Mouse (Mus musculus) lung, embryonic 15.5 days (tissue): Measurements from ENCODE around the gene Ttc28. TPM values are rescaled to one million over a fixed set of nuclear protein-coding genes. Genes with fewer than 3 reads are reported as not detected.

Source experiments
- ATAC-seq: fragments of 200-750 bp; cut with Nextera tagmentation; 2 replicates; pipeline ENCODE4 v1.8.0; 2017; ENCODE audit warnings: moderate number of reproducible peaks, borderline replicate concordance; ENCODE audit not compliant: low FRiP score, low TSS enrichment; ENCODE audit errors: extremely low read depth
- H3K27ac ChIP-seq: fragments of 300-500 bp; sonication (generic); 2 replicates; pipeline ENCODE4 v1.5.1; 2015; ENCODE audit warnings: moderate library complexity, mild to moderate bottlenecking, inconsistent platforms
- H3K27me3 ChIP-seq: fragments of 300-500 bp; sonication (generic); 2 replicates; pipeline ENCODE4 v1.6.1; 2015; ENCODE audit warnings: inconsistent platforms
- H3K36me3 ChIP-seq: fragments of 300-500 bp; sonication (generic); 2 replicates; pipeline ENCODE4 v1.6.1; 2015; ENCODE audit warnings: inconsistent platforms
- H3K4me1 ChIP-seq: fragments of 300-500 bp; sonication (generic); 2 replicates; pipeline ENCODE4 v1.6.1; 2015; ENCODE audit warnings: inconsistent platforms
- H3K4me2 ChIP-seq: fragments of 300-500 bp; sonication (generic); 2 replicates; pipeline ENCODE4 v1.6.1; 2015; ENCODE audit warnings: inconsistent platforms, mild to moderate bottlenecking, moderate library complexity
- H3K4me3 ChIP-seq: fragments of 300-500 bp; sonication (generic); 2 replicates; pipeline ENCODE4 v1.5.1; 2015; ENCODE audit warnings: mild to moderate bottlenecking, inconsistent platforms
- H3K9ac ChIP-seq: fragments of 300-500 bp; sonication (generic); 2 replicates; pipeline ENCODE4 v1.6.1; 2015; ENCODE audit warnings: inconsistent platforms
- H3K9me3 ChIP-seq: fragments of 300-500 bp; sonication (generic); 2 replicates; pipeline ENCODE4 v1.6.1; 2016; ENCODE audit warnings: inconsistent platforms
- WGBS: fragments of 180-500 bp; shearing (Covaris S2); methylation state at CpG from one replicate; pipeline ENCODE4 v1.1.7; 2015; 5-methylcytosine and 5-hydroxymethylcytosine counted together
- polyA plus RNA-seq: library from polyadenylated mRNA; unstranded; fragments of >200 nt; fragmentation: Nextera tagmentation; extraction: Ambion mirVana; gene quantifications from 2 replicates; pipeline ENCODE4 v1.2.1, GENCODE M21; 2015

The Ttc28 gene
- polyA plus RNA-seq, 1 experiment from 2014 or later: 9.9 TPM

DNA sequence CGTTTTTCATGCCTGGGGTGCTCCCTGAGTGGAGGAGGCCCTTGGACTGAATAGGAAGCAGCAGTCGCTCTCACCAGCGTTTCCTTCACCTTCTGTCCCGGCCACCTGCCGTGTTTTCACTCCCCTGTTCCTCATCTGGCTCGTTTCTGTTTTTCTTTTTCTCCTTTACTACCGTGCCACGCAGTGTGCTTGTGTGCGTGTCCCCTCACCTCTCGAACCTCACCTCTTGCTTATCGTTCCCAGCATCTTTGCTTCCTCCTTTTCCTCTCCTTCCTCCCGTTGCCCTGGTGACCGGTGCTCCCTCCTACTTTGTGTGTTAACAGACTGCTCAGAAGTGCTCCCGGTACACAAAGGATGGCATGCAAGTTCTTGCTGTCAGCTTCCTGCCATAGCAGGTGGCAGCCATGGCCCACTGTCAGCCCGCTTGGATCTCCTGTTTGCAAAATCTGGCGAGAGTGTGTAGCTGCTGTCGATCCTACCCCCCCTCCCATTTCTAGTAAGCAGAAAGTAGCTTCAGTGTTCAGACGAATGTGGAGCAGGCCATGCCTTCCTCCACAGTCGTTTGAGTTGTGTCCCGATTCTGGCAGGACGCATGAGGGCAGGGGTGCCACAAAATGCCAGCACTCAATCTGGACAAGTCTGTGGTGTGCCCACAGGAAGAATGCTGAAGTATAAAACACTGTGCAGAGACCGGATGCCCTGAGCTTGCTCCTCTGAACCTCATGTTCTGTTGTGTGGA, 179.0 kb downstream of the Ttc28 start:
- Histone ChIP-seq H3K9ac (no peak overlapping the region), H3K9me3 (no peaks in the 10 kb centered on the region), H3K4me2 (no peak overlapping the region), H3K36me3 (no peaks in the 10 kb centered on the region), H3K27ac (no peak overlapping the region), H3K4me3 (no peak overlapping the region), H3K27me3 (no peaks in the 10 kb centered on the region), H3K4me1 (peaks cover 39% of the 10 kb centered on the region)
- WGBS: 52% methylated on average over 22 of the region's 22 CpGs
- no peak for ATAC-seq

GRCm38 (mm10) chr5:111059140-111059921, 179.7 kb downstream of the Ttc28 start:
- H3K4me1 ChIP-seq: peaks cover 33% of the 10 kb centered on the region
- no peak overlapping the region for H3K27ac ChIP-seq
- no peak overlapping the region for H3K4me2 ChIP-seq
- no peaks in the 10 kb centered on the region for H3K9me3 ChIP-seq
- no peak overlapping the region for H3K4me3 ChIP-seq
- no peaks in the 10 kb centered on the region for H3K36me3 ChIP-seq
- H3K27me3 ChIP-seq: no peaks in the 10 kb centered on the region
- ATAC-seq: no peak
- no peak overlapping the region for H3K9ac ChIP-seq
- WGBS: 75% methylated on average over 11 of the region's 11 CpGs

- 71% methylated on average over 6 of the region's 6 CpGs for WGBS
- Histone ChIP-seq H3K4me1 (peaks cover 24% of the 10 kb centered on the region), H3K9ac (no peak overlapping the region), H3K27me3 (no peaks in the 10 kb centered on the region), H3K27ac (no peak overlapping the region), H3K4me3 (no peak overlapping the region), H3K9me3 (no peaks in the 10 kb centered on the region), H3K4me2 (no peak overlapping the region), H3K36me3 (no peaks in the 10 kb centered on the region)
- ATAC-seq: no peak
Observed at GRCm38 (mm10) chr5:111060246-111060745, 180.7 kb downstream of the Ttc28 start.

DNA sequence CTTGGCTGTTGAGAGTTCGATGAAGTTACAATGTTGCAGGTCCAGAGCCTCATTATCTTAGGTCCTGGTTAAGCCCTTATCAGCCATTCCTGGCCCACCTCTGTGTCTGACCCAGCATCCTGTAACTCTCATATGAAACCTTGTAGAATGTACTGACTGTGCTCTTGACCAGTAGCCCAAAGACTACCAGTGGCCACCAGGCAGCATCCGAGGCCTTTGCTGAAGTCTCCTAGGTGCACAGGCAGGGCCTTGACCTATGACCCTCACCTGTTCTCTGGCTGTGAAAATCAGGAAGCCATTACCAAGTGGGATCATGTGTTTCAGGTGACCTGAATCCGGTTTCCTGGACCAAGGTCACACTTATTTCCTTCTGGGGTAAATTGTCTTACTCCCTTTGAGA, 183.6 kb downstream of the Ttc28 start:
- Histone ChIP-seq H3K9me3 (no peaks in the 10 kb centered on the region), H3K36me3 (no peaks in the 10 kb centered on the region), H3K4me1 (peaks cover 9% of the 10 kb centered on the region; the same call in 1 of the 2 replicates), H3K4me3 (no peak overlapping the region), H3K4me2 (no peak overlapping the region), H3K9ac (no peak overlapping the region), H3K27ac (no peak overlapping the region), H3K27me3 (no peaks in the 10 kb centered on the region)
- ATAC-seq: no peak
- 83% methylated on average over 3 of the region's 3 CpGs for WGBS

- no peak overlapping the region for H3K9ac ChIP-seq
- H3K4me3 ChIP-seq: no peak overlapping the region
- 67% methylated on average over 3 of the region's 3 CpGs for WGBS
- H3K36me3 ChIP-seq: no peaks in the 10 kb centered on the region
- no peak overlapping the region for H3K27ac ChIP-seq
- no peak overlapping the region for H3K4me2 ChIP-seq
- H3K27me3 ChIP-seq: no peaks in the 10 kb centered on the region
- H3K4me1 ChIP-seq: peaks cover under 1% of the 10 kb centered on the region; the same call in 1 of the 2 replicates
- no peak for ATAC-seq
- H3K9me3 ChIP-seq: no peaks in the 10 kb centered on the region
Observed at GRCm38 (mm10) chr5:111063991-111064390, 184.4 kb downstream of the Ttc28 start.

GRCm38 (mm10) chr5:111065770-111066169, 186.2 kb downstream of the Ttc28 start:
- no peak overlapping the region for H3K4me2 ChIP-seq
- H3K9me3 ChIP-seq: no peaks in the 10 kb centered on the region
- H3K36me3 ChIP-seq: no peaks in the 10 kb centered on the region
- no peaks in the 10 kb centered on the region for H3K4me1 ChIP-seq
- no peaks in the 10 kb centered on the region for H3K27me3 ChIP-seq
- no peak overlapping the region for H3K4me3 ChIP-seq
- ATAC-seq: no peak
- no peak overlapping the region for H3K9ac ChIP-seq
- WGBS: 75% methylated on average over 4 of the region's 4 CpGs
- H3K27ac ChIP-seq: no peak overlapping the region

DNA sequence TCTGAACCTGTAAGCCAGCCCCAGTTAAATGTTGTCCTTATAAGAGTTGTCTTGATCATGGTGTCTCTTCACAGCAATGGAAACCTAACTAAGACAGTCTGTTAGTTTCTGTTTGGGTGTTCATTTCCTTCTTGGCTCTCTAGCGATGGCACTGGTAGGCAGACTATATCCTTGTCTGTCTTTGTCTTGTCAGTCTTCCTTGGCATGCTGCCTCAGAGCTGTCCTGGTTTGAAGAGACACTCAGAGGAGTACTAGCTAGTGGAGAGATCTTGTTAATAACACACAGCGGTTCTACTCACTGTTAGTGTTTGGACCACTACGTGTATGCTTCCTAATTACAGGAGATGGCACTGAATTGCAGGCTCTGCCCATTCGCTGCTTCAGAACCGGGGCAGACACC, 189.9 kb downstream of the Ttc28 start:
- Histone ChIP-seq H3K4me1 (peaks cover 17% of the 10 kb centered on the region), H3K9ac (no peak overlapping the region), H3K4me2 (no peak overlapping the region), H3K9me3 (no peaks in the 10 kb centered on the region), H3K4me3 (no peak overlapping the region), H3K27ac (no peak overlapping the region), H3K36me3 (no peaks in the 10 kb centered on the region), H3K27me3 (no peaks in the 10 kb centered on the region)
- ATAC-seq: no peak
- WGBS: 76% methylated on average over 5 of the region's 5 CpGs

GRCm38 (mm10) chr5:111069931-111070330, 190.3 kb downstream of the Ttc28 start:
- Histone ChIP-seq H3K4me1 (peaks cover 17% of the 10 kb centered on the region), H3K36me3 (no peaks in the 10 kb centered on the region), H3K9me3 (no peaks in the 10 kb centered on the region), H3K9ac (no peak overlapping the region), H3K27ac (no peak overlapping the region), H3K4me3 (no peak overlapping the region), H3K4me2 (no peak overlapping the region), H3K27me3 (no peaks in the 10 kb centered on the region)
- no peak for ATAC-seq
- WGBS: 82% methylated on average over 5 of the region's 5 CpGs

DNA sequence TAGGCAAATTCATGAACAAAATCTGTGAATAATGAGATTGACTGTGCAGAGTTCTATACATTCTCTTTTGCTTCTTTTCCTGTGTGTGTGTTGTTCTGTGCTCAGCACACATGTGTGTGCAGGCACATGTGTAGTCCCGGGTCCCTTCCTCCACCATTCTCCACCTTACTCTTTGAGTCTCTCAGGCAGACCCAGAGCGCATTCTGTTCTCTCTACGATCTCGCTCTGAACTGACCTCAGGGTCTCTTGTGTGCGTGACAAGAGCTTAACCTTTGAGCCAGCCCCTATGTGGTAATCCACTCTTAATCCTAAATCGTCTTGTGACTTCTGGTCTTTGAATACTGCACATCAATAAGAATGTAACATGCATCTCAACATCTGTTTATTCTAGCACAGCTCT, 190.8 kb downstream of the Ttc28 start:
- 76% methylated on average over 6 of the region's 6 CpGs for WGBS

DNA sequence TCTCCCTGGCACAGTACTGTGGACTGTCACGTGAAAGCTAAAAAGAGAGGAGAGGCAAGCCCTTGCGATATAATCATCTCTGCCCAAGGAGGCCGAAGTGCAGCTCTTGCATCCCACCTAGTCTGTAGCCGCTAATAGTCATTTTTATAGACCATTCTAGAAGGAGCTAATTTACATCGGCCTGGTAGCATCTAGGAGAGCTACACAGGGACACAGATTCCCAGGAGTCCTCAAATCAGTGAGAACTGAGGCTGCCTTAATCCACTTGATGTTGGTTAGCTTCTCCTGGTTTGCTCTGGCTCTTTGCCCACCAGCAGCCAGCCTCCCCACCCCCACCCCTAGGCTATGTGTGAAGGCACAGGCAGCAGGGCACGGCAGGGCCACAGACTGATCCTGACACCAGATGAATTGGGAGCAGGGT, 193.7 kb downstream of the Ttc28 start:
- Histone ChIP-seq H3K9me3 (no peaks in the 10 kb centered on the region), H3K4me3 (no peak overlapping the region), H3K27me3 (no peaks in the 10 kb centered on the region), H3K9ac (no peak overlapping the region), H3K4me1 (peaks cover 17% of the 10 kb centered on the region), H3K27ac (no peak overlapping the region), H3K4me2 (no peak overlapping the region), H3K36me3 (no peaks in the 10 kb centered on the region)
- 51% methylated on average over 6 of the region's 6 CpGs for WGBS
- peak; percentile 35; the same call in 1 of the 2 replicates for ATAC-seq

More for the DNA sequence above, 190.8 kb downstream of the Ttc28 start:
- Histone ChIP-seq H3K27me3 (no peaks in the 10 kb centered on the region), H3K27ac (no peak overlapping the region), H3K9me3 (no peaks in the 10 kb centered on the region), H3K4me1 (peaks cover 17% of the 10 kb centered on the region), H3K9ac (no peak overlapping the region), H3K36me3 (no peaks in the 10 kb centered on the region), H3K4me3 (no peak overlapping the region), H3K4me2 (no peak overlapping the region)
- ATAC-seq: no peak

DNA sequence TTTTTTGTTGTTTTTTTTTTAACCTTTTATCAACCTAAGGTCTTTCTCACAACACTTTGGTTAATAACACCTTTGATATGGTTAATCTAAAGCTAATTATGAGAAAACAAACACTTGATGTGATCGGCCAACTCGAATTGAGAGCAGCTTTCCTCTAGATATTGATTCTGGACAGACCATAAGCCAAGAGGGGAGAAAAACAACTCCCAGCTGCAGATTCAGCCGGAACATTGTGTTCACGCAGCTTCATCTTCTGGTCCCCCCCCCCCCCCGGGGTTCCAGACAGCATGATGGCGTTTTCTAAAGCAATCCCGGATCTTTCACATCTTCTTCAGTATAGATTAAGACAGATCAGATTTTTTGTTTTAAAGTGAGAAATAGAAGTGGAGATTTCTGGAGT, 194.4 kb downstream of the Ttc28 start:
- Histone ChIP-seq H3K9me3 (no peaks in the 10 kb centered on the region), H3K27me3 (no peaks in the 10 kb centered on the region), H3K4me1 (peaks cover 17% of the 10 kb centered on the region), H3K4me3 (no peak overlapping the region), H3K9ac (no peak overlapping the region), H3K4me2 (no peak overlapping the region), H3K27ac (no peak overlapping the region), H3K36me3 (no peaks in the 10 kb centered on the region)
- 37% methylated on average over 7 of the region's 7 CpGs for WGBS
- ATAC-seq: no peak

DNA sequence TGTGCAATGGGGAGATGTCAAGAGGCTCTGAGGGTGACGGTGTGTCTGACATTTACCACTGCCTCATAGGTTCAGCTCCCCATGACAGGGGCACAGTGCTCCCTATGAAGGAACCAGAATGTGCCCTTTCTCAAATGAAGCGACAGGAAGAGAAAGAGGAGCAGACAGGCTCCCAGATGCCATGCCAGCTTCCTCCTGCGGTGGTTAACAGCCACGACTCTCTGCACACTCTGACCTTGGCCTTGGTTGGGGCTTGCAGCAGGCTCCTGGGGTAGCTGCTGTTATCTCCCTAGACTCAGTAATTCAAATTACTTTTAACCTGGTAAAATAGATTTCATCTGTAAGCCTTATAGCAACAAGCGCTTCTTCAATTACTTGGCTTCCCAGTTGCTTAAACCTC, 196.2 kb downstream of the Ttc28 start:
- no peak for ATAC-seq

More for the DNA sequence above, 196.2 kb downstream of the Ttc28 start:
- Histone ChIP-seq H3K27ac (no peak overlapping the region), H3K4me3 (no peak overlapping the region), H3K36me3 (no peaks in the 10 kb centered on the region), H3K27me3 (no peaks in the 10 kb centered on the region), H3K9me3 (no peaks in the 10 kb centered on the region), H3K9ac (no peak overlapping the region), H3K4me2 (no peak overlapping the region), H3K4me1 (peaks cover 17% of the 10 kb centered on the region)
- WGBS: 62% methylated on average over 5 of the region's 5 CpGs
